Mouse (Mus musculus): ENCODE measurements around the gene Sars.

DNA sequence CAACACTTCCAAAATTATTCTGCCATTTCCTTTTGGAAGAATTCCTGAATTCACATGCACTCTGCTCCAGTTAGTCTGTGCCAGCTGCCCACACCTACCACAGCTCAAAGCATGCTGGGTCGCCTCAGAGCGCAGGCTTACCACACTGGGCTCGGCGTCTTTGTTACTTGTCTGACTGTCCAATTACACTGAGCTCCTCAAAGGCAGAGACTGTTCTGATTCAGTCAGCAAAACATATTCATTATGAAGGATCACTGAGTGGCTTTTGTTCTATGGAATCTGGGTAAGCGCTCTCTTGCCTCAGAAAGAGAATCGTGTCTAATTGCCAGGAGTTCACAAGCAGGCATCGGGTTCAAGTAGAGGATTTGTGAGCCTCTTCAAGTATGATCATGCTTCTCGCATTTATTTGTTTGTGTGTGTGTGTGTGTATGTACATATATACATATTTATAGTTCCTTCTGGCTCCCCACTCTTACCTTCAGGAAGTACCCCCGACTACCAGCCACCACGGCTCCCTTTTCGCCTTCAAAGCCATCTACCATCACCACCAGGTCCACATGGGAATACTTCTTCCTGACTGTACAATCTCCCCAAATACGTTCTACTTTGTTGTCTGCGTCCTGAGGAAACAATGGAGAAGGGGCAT lies 12.3 kb downstream of the Sars start:
- TF ChIP-seq HCFC1 (IDR thresholded peaks at IDR 0.05; ENCODE audit: borderline replicate concordance, insufficient read depth, low read length): no peak
- no peak for TF ChIP-seq ZNF384 (IDR thresholded peaks at IDR 0.05; ENCODE audit: low read depth, low read length)
- no peak for TF ChIP-seq CHD2 (IDR thresholded peaks at IDR 0.05; ENCODE audit: low read depth, low read length)
- TF ChIP-seq ZC3H11A (IDR thresholded peaks at IDR 0.05; ENCODE audit: borderline replicate concordance, low read depth, low read length): no peak

Data from ES-E14 (cell line).